Mouse (Mus musculus): ENCODE measurements around the gene Tmem52.

GRCm38 (mm10) chr4:155420137-155420536 is 48.8 kb upstream of the Tmem52 start:
- no peak for TF ChIP-seq POLR2AphosphoS5 (IDR thresholded peaks at IDR 0.05; ENCODE audit: insufficient replicate concordance, low read depth, low read length)
- TF ChIP-seq CTCF (IDR thresholded peaks at IDR 0.05; ENCODE audit: low read depth, low read length) = no peak

Measured in G1E (cell line).